Mouse (Mus musculus): ENCODE results near the gene 1600002K03Rik.
A peak's percentile ranks its signal among the peaks of the same experiment; 100 is the strongest.
"Not testable (repeated sequence)": the region's sequence is repeated elsewhere in the genome, so short reads cannot be mapped to it uniquely, and the experiment has no call there.

1600002K03Rik gene

DNA sequence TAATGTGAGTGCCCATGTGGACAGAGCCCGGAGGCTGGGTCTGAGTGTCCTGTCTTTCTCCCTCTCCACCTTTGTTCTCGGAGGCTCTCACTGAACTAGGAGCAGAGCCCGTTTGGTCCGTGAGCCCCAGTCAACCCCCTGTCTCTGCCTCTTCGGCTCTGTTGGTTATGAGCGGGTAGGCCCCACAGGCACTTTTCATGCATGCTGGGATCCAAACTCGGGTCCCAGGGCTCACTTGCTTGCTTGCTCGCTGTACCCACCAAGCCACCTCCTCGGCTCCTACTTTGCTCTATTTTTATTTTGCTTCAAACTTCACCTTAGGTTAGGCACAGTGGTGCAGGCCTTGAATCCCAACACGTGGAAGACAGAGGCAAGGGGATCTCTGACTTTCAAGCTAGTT, 15.0 kb downstream of the 1600002K03Rik start:
- no peak for DNase-seq (ENCODE audit: low spot score in 2 of 2)

DNA sequence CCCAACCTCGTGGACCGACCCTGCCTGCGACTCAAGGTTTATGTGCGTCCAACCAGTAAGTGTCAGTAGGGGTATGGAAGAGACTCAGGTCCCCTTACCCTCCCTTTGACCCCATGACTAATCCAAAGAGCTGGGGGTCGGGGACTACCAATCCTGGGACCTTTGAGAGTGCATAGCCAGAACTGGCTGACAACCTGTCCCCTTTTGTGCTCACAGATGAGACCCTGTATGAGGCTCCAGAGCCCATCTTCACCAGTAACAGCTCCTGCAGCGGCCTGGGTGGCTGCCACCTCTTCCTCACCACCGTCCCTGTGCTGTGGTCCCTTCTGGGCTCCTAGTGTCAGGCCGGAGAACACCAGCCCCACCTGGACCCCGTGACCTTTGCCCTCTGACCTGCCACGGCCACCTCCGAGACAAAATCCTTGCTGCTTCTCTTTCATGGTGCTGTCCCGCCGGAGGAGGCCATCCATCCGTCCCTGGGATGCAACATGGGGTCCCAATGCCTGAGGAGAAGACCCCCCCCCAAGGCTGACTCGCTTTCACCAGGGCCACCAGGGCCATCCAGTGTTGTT, 15.8 kb downstream of the 1600002K03Rik start:
- peak in 1 of 2 experiments; percentile 57 for DNase-seq (ENCODE audit: low spot score in 2 of 2)

DNA sequence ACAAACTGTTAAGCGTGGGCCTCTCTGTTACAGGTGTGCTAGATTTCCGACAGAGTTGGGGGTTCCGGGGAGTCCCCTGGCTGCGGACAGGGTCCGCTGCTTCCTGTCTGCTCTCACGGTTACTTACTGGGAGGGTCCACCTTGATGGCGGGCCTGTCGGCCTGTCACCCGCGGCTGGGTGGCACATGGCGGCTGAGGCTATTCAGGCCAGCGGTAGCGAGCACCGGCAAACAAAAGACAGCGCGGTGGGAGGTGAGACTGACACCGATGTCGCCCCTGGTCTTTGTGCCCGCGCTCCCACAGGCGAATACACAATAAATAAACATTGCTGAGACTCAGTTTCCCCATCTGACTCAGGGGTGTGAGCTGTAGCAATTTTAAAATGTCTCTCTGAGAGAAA, 17.3 kb downstream of the 1600002K03Rik start:
- no peak for DNase-seq (ENCODE audit: low spot score in 2 of 2)

DNA sequence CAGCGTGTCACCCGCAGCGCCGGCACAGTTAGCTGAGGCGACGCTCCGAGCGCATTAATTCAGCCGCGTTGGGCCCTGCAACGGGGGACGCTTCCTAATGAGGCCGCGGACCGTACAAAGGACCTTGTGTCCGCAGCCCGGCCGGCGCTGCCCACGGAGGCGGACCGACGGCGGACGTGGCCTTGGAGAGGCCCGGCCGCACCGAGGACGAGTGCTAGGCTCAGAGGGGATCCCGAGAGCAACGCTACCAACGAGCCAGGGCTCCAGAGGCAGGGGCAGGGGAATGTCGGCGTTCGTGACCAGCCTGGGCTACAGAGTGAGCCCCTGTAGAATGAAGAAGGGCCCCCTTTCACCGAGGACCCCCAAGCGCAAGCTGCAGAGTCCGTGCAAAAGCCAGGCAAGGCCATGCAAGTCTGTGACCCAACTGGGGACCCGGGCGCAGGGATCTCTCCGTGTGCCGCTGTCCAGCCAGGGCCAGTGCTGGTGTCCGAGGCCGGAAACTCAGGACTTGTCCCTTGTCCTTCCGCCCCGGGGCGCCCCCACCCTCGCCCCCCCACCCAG, 17.8 kb downstream of the 1600002K03Rik start:
- peak in 1 of 2 experiments; percentile 57 for DNase-seq (ENCODE audit: low spot score in 2 of 2)

DNA sequence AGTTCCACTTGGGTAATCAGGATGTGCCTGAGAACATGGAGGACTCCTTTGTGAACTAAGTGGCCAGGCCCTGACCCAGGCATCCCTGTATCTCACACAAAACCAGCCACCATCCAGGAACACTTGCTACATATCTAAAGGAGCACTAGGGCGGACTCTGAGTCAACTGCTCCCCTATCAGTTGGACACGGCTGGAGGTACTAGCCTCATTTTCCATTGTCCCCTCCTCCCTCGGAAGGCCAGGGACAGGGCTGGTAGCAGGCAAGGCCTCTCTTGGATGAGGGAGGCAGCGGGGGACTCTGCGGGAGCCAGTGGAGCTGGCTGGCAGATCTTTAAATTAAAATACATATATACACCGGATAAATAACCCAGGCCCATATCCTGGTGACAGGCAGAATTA, 21.2 kb downstream of the 1600002K03Rik start:
- no peak for DNase-seq (ENCODE audit: low spot score in 2 of 2)

DNA sequence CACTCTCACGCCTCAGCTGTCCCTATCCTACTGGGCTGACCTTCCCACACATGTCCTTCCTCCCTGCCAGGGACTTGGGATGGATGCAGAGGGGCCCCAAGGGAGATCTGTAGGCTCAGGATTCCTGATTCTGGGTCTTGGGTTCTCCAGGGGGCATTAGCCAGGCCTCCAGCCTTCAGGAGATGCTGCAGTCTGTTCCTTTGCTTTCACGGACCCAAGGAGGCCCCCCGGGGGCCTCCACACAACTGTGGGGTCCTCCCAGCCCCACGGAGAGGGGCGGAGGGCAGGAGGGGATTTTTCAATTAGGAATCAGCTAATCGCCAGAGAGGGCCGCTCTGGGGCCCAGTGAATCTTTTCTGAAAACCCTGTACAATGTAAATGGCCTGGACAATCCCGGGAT, 21.7 kb downstream of the 1600002K03Rik start:
- no peak for DNase-seq (ENCODE audit: low spot score in 2 of 2)

DNA sequence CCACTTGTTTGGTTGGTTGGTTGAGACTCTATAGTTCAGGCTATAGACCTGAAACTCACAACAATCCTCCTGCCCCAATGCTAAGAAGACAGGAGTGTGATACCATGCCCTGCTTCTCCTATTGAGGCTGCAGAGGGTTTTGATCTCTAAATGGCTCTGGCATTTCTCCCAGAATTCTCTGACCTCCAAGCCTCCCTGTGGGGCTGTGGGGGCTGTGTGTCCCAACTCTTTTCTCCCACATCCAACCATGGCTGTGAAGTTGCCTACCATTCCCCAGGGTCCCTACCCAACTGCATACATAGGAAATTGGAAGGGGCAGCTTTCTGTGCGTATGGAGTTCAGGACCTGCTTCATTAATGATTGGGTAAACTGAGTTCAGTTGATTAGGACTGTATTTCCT, 23.4 kb downstream of the 1600002K03Rik start:
- DNase-seq (ENCODE audit: low spot score in 2 of 2): no peak

DNA sequence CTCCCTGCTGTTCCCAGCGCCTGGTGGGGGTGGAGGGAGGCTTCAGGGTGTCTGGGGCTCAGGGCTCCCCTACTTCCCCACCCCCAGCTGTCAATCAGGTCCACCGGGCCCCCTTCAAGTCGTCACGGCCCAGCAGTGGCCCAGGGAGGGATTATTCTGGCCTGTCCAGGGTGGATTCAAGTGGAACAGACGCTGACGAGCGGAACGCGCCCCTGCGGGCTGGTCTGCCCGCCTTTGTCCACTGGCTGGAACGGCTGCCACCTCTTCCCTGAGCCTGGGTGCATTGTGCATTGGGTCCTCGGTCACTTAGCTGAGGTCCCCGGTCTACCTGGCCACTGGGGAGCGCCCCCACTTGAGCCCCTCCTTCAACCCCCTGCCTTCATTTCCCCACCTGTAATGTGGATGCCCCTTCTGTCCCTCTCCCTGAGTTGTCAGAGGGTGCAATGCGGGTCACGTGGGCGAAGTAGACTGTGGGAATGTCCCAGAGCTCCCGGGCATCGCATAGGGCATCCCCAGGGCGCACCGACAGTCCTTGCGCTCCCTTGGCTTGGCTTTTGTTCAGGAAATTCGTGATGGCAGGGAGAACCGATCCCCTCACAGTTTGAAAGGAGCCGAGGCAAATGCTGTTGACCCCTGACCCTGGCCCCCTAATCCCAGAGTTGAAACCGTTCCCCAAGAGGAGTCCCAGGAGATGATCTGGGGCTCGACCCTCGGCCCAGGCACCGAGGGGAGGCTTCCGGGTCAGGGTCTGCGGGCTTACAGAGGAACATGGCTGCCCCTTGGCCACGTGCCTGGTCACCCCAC, 24.2 kb downstream of the 1600002K03Rik start:
- DNase-seq (ENCODE audit: low spot score in 2 of 2): no peak

DNA sequence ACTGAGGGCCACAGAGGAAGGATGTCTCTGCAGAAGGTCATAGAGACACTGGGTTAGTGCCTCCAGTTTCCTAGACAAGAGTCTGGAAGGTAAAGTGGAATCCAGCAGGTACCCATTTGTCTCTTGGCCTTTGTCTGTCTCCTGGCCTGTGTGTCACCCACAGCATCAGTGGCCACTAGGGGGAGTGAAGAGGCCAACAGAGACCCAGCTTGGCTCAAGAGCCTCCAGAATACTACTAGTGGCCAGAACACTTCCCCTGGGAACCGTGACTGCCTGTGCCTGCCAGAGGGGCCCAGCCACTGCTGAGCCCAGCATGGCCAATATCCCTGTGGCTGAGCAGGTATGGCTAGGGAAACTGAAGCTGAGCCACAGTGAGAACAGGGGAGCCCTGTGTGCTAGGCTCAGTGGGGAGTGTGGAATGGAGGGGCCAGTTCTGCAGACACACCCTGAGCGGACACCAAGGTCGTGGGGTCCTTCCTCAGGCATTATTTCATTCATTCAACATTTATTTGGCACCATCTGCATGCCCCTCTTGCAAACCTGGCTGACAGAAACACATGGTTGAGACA, 26.8 kb downstream of the 1600002K03Rik start:
- DNase-seq (ENCODE audit: low spot score in 2 of 2): peak; percentile 64 to 79

DNA sequence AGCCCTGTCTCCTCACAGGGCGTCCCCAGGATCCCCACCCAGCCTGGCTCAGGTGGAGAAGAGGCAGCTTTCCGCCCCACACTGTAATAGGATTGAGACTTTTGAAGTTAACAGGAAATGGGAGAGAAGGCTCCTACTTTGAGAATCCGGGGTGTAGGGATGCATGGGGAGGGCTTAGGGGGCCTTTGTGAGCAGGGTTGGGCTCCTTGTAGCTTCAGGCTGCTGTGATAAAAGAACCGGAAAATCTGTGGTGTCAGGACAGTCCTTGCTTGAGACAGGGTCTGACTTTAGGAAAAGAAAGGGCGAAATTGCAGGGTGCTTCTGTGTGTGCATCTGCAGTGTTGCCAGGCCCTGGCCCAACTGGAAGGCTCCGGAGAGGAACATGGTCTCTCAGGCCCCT, 27.7 kb downstream of the 1600002K03Rik start:
- DNase-seq (ENCODE audit: low spot score in 2 of 2): no peak

DNA sequence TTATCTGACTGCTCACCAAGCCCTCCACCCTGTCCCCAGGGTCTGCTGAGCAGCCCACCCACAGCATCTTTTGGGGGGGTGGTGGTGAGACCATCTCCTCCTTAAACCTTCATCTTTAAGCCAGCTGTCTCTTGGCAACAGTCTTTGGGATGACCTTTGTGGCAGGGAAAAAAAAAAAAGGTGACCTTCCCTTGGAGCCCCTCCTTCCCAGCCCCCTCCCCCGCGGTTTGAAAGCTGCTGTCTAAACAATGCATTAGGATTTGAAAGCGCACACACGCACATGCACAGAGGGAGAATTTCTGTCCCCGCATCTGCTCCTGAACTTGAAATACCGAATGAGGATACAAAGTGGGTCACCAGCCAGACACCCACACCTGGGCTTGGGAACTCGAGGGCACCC, 31.3 kb downstream of the 1600002K03Rik start:
- DNase-seq (ENCODE audit: low spot score in 2 of 2): no peak

DNA sequence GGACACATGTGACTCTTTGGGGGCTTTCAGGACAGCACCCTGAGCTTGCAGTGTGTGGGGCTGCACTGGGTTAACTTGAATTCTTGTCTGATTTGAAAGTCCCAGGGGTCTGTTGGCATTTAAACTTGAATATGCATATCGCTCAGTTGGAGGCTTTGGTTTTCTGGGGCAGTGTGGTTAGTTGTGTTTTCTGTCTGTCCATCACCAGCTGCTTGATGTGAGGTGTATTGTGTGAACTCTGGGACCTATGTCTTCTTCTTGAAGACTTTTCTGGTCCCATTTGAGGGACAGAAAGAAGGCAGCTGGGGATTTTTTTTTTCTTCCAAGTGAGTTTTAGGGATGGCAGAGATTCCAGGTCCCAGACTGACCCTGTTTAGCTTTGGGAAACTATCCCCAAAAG, 34.5 kb downstream of the 1600002K03Rik start:
- DNase-seq (ENCODE audit: low spot score in 2 of 2): no peak

DNA sequence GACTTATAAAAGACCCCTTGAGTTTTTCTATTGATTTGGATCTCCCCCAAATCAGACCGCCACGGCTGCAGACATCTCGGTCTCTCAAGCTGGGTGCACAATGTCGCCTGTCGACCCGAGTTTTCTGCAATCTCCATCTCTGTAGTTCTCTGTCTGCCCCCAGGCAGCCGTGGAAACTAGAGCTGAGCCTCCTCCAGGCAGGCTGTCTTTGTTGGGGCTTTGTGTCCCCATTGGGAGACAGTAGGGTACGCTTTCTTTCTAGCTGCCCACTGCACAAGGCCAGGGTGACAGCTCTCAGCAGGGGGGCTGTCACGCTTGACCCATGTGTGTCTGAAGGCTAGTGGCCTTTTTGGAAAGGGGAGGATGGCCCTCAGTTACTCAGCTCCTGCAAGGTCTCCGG, 34.9 kb downstream of the 1600002K03Rik start:
- no peak for DNase-seq (ENCODE audit: low spot score in 2 of 2)

DNA sequence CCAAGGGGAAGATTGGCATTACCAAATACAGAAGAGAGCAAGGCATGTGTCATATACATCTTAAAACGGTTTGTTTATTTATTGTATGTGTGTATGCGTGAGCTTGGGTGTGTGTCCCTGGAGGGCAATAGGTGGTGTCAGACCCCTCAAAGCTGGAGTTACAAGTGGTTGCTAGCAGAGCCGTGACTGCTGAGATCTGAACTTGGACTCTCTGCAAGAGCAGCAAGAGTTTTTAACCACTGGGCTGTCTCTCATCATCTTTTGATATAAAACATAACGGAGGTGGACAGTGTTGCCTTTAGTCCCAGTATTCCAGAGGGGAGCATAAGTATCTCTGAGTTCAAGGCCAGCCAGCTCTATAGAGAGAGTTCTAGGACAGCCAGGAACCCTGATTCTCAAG, 35.5 kb downstream of the 1600002K03Rik start:
- DNase-seq (ENCODE audit: low spot score in 2 of 2): no peak

DNA sequence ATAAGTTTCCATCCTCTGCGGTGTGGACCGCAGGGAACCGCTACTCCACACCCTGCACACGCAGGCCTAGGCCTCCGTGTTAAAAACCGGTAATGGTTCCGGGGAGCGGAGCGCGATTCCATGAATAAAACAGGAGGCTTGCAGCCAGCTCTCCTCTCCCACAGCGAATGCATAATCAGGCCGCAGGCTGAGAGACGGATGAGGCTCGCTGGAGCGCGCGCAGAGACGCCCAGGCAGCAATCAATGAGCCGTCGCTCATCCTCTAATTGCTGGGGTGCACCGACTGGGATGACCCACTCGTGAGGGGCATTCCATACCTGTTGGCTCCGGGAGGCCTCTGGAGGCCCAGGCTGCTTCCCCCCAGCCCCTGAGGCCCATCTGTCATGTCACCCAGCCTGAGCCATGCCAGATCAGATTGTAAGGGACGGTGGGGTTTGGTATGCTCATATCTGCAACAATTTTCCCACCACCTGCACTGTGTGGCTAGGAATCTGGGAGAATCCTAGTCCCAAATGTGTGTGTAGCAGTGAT, 36.2 kb downstream of the 1600002K03Rik start:
- DNase-seq (ENCODE audit: low spot score in 2 of 2): no peak

DNA sequence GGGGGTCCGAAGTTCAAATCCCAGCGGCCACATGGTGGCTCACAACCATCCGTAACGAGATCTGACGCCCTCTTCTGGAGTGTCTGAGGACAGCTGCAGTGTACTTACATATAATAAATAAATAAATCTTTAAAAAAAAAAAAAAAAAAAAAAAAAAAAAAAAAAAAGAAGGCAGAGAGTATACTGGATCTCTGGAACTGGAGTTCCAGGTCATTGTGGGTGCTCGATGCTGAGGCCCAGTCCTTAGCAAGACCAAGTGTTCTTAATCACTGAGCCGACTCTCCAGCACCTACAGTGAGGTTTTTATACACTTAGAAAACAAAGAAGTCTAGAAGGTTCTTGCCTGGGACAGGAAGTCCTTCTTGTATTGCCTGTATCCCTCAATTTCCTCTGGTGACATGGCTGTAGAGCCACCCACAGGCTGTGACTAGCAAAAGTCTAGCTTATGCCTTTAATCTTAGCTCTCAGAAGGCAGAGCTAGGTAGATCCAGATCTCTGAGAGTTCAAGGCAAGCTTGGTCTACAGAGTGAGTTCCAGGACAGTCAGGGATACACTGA, 38.9 kb downstream of the 1600002K03Rik start:
- not testable (repeated sequence) for DNase-seq (ENCODE audit: low spot score in 2 of 2)

DNA sequence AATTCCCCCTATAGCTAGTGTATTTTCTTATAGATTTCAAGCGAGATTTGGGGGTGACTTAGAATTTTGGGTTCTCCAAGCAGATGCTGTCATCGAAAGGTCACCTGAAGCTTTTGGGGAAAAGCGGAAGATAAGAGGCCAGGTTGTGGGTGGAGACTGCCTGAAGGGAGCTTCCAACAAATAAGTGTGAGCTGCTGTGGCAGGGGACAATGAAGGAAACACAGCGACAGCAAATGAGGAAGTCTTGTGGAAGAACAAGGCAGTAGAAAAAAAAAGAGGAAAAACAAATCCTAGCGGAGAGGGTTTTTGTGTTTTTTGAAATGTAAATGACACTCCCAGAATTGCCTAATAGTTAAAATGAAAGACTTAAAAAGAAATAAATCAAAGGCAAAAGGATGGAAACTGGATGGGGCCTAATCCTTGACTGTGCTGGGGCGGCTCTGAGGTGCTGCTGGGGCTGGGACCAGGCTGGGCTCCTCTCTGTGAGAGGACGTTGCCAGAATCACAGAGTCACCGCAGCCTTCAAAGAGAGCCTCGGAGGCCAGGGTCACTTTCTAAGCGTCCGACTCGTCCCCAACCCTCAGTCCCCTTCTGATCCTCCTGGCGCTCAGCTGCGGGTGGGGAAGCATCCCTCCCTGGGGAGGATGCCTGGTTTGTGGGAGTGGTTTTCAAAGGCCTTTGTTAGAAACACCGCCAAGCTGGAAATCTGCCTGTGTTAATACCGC, 42.5 kb downstream of the 1600002K03Rik start:
- no peak for DNase-seq (ENCODE audit: low spot score in 2 of 2)

DNA sequence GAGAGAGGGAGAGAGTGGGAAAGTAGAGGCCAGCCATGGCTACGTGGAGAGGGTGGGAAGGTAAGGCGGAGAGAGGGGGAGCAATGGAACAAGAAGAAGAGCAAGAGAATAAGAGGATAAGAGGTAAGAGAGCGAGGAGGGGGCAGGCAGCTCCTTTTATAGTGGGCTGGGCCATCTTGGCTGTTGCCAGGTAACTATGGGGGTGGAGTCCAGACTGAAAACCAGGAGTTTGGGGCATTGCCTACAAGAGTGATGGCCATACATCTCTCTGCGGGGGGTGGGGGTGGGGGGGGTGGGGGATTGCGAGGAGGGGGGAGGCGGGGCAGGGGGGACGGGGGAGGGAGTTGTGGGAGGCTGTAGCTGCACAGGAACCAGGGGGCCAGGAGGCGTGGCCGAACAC, 47.9 kb downstream of the 1600002K03Rik start:
- DNase-seq (ENCODE audit: low spot score in 2 of 2): no peak

DNA sequence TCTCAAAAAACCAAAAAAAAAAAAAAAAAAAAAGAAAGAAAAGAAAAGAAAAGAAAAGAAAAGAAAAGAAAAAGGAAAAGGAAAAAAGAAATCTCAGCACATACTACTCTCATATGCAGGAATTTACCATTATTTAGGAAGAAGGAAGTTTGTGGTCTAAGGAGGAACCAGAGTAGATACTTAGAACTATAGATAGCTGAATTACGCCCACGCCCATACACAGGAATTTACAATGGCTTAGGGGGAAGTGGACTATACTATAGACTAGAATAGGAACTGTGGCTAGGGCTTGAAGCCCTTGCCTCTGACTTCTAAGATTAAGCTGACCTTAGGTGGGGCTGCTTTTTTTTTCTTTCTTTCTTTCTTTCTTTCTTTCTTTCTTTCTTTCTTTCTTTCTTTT, 50.4 kb downstream of the 1600002K03Rik start:
- not testable (repeated sequence) for DNase-seq (ENCODE audit: low spot score in 2 of 2)
